Mouse (Mus musculus) E14TG2a.4 (cell line): ENCODE measurements around the gene B3gnt3.

ENCODE experiments used
- CTCF ChIP-seq: conservative IDR thresholded peaks from 2 replicates; pipeline ENCODE4 v1.5.1; 2014; ENCODE audit warnings: low read length
- POU5F1 ChIP-seq: IDR thresholded peaks from 2 replicates; pipeline ENCODE4 v1.6.1; 2014; ENCODE audit warnings: low read length, borderline replicate concordance

DNA sequence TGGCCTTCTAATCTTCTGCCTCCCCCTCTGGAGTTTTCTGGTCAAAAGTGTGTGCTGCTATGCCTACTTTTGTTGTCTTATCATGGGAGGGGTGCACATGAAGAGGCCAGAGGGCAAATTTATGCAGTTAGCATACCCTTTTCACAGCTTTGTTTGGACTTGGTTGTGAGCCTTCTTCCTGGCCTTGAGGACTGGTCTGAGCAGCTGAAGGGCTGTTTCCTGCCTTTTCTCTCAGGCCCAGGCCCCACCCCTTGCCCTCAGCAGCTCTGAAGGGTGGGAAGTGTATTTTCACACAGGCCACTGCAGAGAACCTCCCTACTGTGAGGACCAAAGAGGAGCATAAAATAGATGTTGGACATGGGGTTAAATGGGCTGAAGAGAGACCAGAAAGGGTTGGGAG, 24.0 kb downstream of the B3gnt3 start:
- TF ChIP-seq CTCF (no peak), POU5F1 (no peak)
